10 mouse cellular contexts compared by ENCODE assay signal in genomic region chr16:97171500-97171899, GRCm38 (mm10). TPM values are rescaled to one million over a fixed set of nuclear protein-coding genes. Genes with fewer than 3 reads are reported as not detected.
A peak's percentile ranks its signal among the peaks of the same experiment; 100 is the strongest.
DNase-seq lines count a peak whose midpoint lies in the region; ATAC-seq lines count a peak whose summit lies in the region.
"Had no signal": no experiment of that assay in that cellular context is flagged by ENCODE, and none has a peak within 500 bp of the region (broad histone marks: within the 10 kb centered on the region; RNA-seq: fewer than 3 reads in every experiment).

No protein-coding gene starts in this region.

- peak overlapping the region; percentile 96 for H3K27ac ChIP-seq in neural tube, embryonic 15.5 days (replicated peaks)
- no peak overlapping the region for H3K27ac ChIP-seq in liver, embryonic 12.5 days
- H3K27ac ChIP-seq: lung, embryonic 15.5 days had no signal

- ATAC-seq in neural tube, embryonic 15.5 days (ENCODE audit: low FRiP score): peak; percentile 80
- no peak for ATAC-seq in megakaryocyte progenitor cell, adult 5-6 weeks (replicated peaks; ENCODE audit: poor library complexity)
- no peak for ATAC-seq in liver, embryonic 12.5 days

- peak overlapping the region; percentile 65 for H3K4me3 ChIP-seq in neural tube, embryonic 15.5 days (replicated peaks)
- no peak overlapping the region for H3K4me3 ChIP-seq in liver, embryonic 12.5 days

- H3K9me3 ChIP-seq in neural tube, embryonic 15.5 days (replicated peaks): no peaks in the 10 kb centered on the region
- no peaks in the 10 kb centered on the region for H3K9me3 ChIP-seq in liver, embryonic 12.5 days (replicated peaks)
- H3K9me3 ChIP-seq: lung, embryonic 15.5 days had no signal

- DNase-seq in embryo, embryonic 11 days: peak; percentile 28
- peak; percentile 65 to 75 for DNase-seq in frontal cortex, postnatal 10 days (ENCODE audit: low spot score in 2 of 2)
- peak; percentile 55 for DNase-seq in left cerebral cortex, adult 11 months (ENCODE audit: low spot score)
- no peak for DNase-seq in adrenal gland, adult 18-20 months (ENCODE audit: low spot score in 2 of 2)
- DNase-seq: kidney, postnatal 10 days had no signal

- H3K27me3 ChIP-seq in neural tube, embryonic 15.5 days (replicated peaks): peaks cover 6% of the 10 kb centered on the region; the same call in 1 of the 2 replicates
- peaks cover 65% of the 10 kb centered on the region for H3K27me3 ChIP-seq in liver, embryonic 12.5 days (replicated peaks)

- H3K4me2 ChIP-seq in neural tube, embryonic 15.5 days: peak overlapping the region; percentile 85
- H3K4me2 ChIP-seq in liver, embryonic 12.5 days: no peak overlapping the region

- H3K9ac ChIP-seq in neural tube, embryonic 15.5 days (replicated peaks): peak overlapping the region; percentile 88; the same call in 1 of the 2 replicates
- no peak overlapping the region for H3K9ac ChIP-seq in liver, embryonic 12.5 days
- H3K9ac ChIP-seq: lung, embryonic 15.5 days had no signal

- WGBS in neural tube, embryonic 15.5 days: 44% methylated on average over 8 of the region's 8 CpGs
- 45% methylated on average over 8 of the region's 8 CpGs for whole genome bisulfite sequencing in liver, embryonic 12.5 days (ENCODE audit: insufficient replicate concordance)

- no peaks in the 10 kb centered on the region for H3K36me3 ChIP-seq in neural tube, embryonic 15.5 days
- H3K36me3 ChIP-seq in liver, embryonic 12.5 days: no peaks in the 10 kb centered on the region
- H3K36me3 ChIP-seq: lung, embryonic 15.5 days had no signal

- peaks cover 29% of the 10 kb centered on the region for H3K4me1 ChIP-seq in neural tube, embryonic 15.5 days
- H3K4me1 ChIP-seq in liver, embryonic 12.5 days: no peaks in the 10 kb centered on the region

RNA-seq across cellular contexts. Expression of gene Dscam, which starts 0.9 kb away (rescaled TPM):
- 12.2 and 13.2 TPM in 2 replicates for polyA plus RNA-seq in neural tube, embryonic 15.5 days (2015; fragmentation: Nextera tagmentation; extraction: Ambion mirVana)
- 0.15 TPM in 1 of 2 replicates, not detected in the other for total RNA-seq in megakaryocyte progenitor cell, adult 5-6 weeks (2015)
- 0.07 TPM in 1 of 2 replicates, not detected in the other for total RNA-seq in megakaryocyte progenitor cell, adult 5-6 weeks (2017)
- under 1 TPM; 0.03 to 0.10 TPM for total RNA-seq in adrenal gland, adult 18-20 months (2021)
- polyA plus RNA-seq in liver, embryonic 12.5 days (2016; fragmentation: Nextera tagmentation; extraction: Ambion mirVana): not detected in 2 replicates
- total RNA-seq: MEL had no signal
- polyA plus RNA-seq: lung, embryonic 15.5 days had no signal

Comparison
In these comparisons a context has a peak if more than half of its experiments do, and no peak if none do; other contexts are left out.
1. DNase-seq: peak in embryo, embryonic 11 days (single experiment), frontal cortex, postnatal 10 days (2 of 2) and left cerebral cortex, adult 11 months (single experiment); none in adrenal gland, adult 18-20 months (0 of 2).